Mouse (Mus musculus): Measurements from ENCODE around the gene Uba52. TPM values are rescaled to one million over a fixed set of nuclear protein-coding genes. Genes with fewer than 3 reads are reported as not detected.
A peak's percentile ranks its signal among the peaks of the same experiment; 100 is the strongest.

Uba52 gene
- polyA plus RNA-seq, 1 experiment: 835 TPM

- Histone ChIP-seq H3K36me3 (ENCODE audit: control insufficient read depth, insufficient read depth, low read length) (no peaks in the 10 kb centered on the region; the same call in 1 of the 2 replicates), H3K27me3 (replicated peaks; ENCODE audit: control insufficient read depth, insufficient read depth, low read length) (no peaks in the 10 kb centered on the region), H3K4me1 (ENCODE audit: control insufficient read depth, insufficient read depth, low read length) (peaks cover 17% of the 10 kb centered on the region), H3K27ac (ENCODE audit: insufficient read depth, low read depth, low read length) (peak overlapping the region; percentile 1; the same call in 1 of the 2 replicates), H3K4me3 (ENCODE audit: insufficient read depth, low read depth, low read length) (no peak overlapping the region)
- peak; percentile 76 for DNase-seq
- WGBS: 35% methylated on average over 16 of the region's 16 CpGs
- TF ChIP-seq CTCF (conservative IDR thresholded peaks at IDR 0.05; ENCODE audit: insufficient read depth, insufficient read length, low read depth, low read length) (no peak), POLR2A (IDR thresholded peaks at IDR 0.05; ENCODE audit: low read depth, low read length) (no peak)
Measured at GRCm38 (mm10) chr8:70504291-70504716, 6.3 kb downstream of the Uba52 start.

GRCm38 (mm10) chr8:70503062-70503750 lies 7.4 kb downstream of the Uba52 start:
- Histone ChIP-seq H3K4me3 (ENCODE audit: insufficient read depth, low read depth, low read length) (no peak overlapping the region), H3K4me1 (ENCODE audit: control insufficient read depth, insufficient read depth, low read length) (peaks cover 10% of the 10 kb centered on the region; the same call in 1 of the 2 replicates), H3K27ac (ENCODE audit: insufficient read depth, low read depth, low read length) (no peak overlapping the region), H3K27me3 (replicated peaks; ENCODE audit: control insufficient read depth, insufficient read depth, low read length) (no peaks in the 10 kb centered on the region), H3K36me3 (ENCODE audit: control insufficient read depth, insufficient read depth, low read length) (no peaks in the 10 kb centered on the region; the same call in 1 of the 2 replicates)
- peak; percentile 76 for DNase-seq
- TF ChIP-seq CTCF (conservative IDR thresholded peaks at IDR 0.05; ENCODE audit: insufficient read depth, insufficient read length, low read depth, low read length) (peak; percentile 67), POLR2A (IDR thresholded peaks at IDR 0.05; ENCODE audit: low read depth, low read length) (no peak)
- WGBS: 18% methylated on average over 46 of the region's 46 CpGs

- peaks cover 10% of the 10 kb centered on the region; the same call in 1 of the 2 replicates for H3K4me1 ChIP-seq (ENCODE audit: control insufficient read depth, insufficient read depth, low read length)
- 61% methylated on average over 12 of the region's 12 CpGs for WGBS
- H3K27ac ChIP-seq (ENCODE audit: insufficient read depth, low read depth, low read length): no peak overlapping the region
- H3K27me3 ChIP-seq (replicated peaks; ENCODE audit: control insufficient read depth, insufficient read depth, low read length): no peaks in the 10 kb centered on the region
- no peak overlapping the region for H3K4me3 ChIP-seq (ENCODE audit: insufficient read depth, low read depth, low read length)
- no peak for DNase-seq
- TF ChIP-seq POLR2A (IDR thresholded peaks at IDR 0.05; ENCODE audit: low read depth, low read length): no peak
- no peak for TF ChIP-seq CTCF (conservative IDR thresholded peaks at IDR 0.05; ENCODE audit: insufficient read depth, insufficient read length, low read depth, low read length)
- H3K36me3 ChIP-seq (ENCODE audit: control insufficient read depth, insufficient read depth, low read length): no peaks in the 10 kb centered on the region; the same call in 1 of the 2 replicates
Measured at GRCm38 (mm10) chr8:70502540-70502939, 8.1 kb downstream of the Uba52 start.

GRCm38 (mm10) chr8:70501820-70502529 lies 8.6 kb downstream of the Uba52 start:
- no peak for DNase-seq
- H3K27me3 ChIP-seq (replicated peaks; ENCODE audit: control insufficient read depth, insufficient read depth, low read length): no peaks in the 10 kb centered on the region
- H3K27ac ChIP-seq (ENCODE audit: insufficient read depth, low read depth, low read length): no peak overlapping the region
- 32% methylated on average over 23 of the region's 23 CpGs for WGBS
- peaks cover 10% of the 10 kb centered on the region; the same call in 1 of the 2 replicates for H3K4me1 ChIP-seq (ENCODE audit: control insufficient read depth, insufficient read depth, low read length)
- TF ChIP-seq POLR2A (IDR thresholded peaks at IDR 0.05; ENCODE audit: low read depth, low read length) (no peak), CTCF (conservative IDR thresholded peaks at IDR 0.05; ENCODE audit: insufficient read depth, insufficient read length, low read depth, low read length) (no peak)
- H3K4me3 ChIP-seq (ENCODE audit: insufficient read depth, low read depth, low read length): no peak overlapping the region
- no peaks in the 10 kb centered on the region for H3K36me3 ChIP-seq (ENCODE audit: control insufficient read depth, insufficient read depth, low read length)

- H3K27me3 ChIP-seq (replicated peaks; ENCODE audit: control insufficient read depth, insufficient read depth, low read length): no peaks in the 10 kb centered on the region
- H3K4me3 ChIP-seq (ENCODE audit: insufficient read depth, low read depth, low read length): no peak overlapping the region
- 13% methylated on average over 39 of the region's 39 CpGs for WGBS
- TF ChIP-seq CTCF (conservative IDR thresholded peaks at IDR 0.05; ENCODE audit: insufficient read depth, insufficient read length, low read depth, low read length) (no peak), POLR2A (IDR thresholded peaks at IDR 0.05; ENCODE audit: low read depth, low read length) (no peak)
- no peak overlapping the region for H3K27ac ChIP-seq (ENCODE audit: insufficient read depth, low read depth, low read length)
- DNase-seq: peak; percentile 51
- H3K4me1 ChIP-seq (ENCODE audit: control insufficient read depth, insufficient read depth, low read length): peaks cover 5% of the 10 kb centered on the region; the same call in 1 of the 2 replicates
- H3K36me3 ChIP-seq (ENCODE audit: control insufficient read depth, insufficient read depth, low read length): no peaks in the 10 kb centered on the region
Measured at GRCm38 (mm10) chr8:70500386-70501301, 10.0 kb downstream of the Uba52 start.

GRCm38 (mm10) chr8:70495771-70496062 lies 14.9 kb downstream of the Uba52 start:
- peaks cover 9% of the 10 kb centered on the region; the same call in 1 of the 2 replicates for H3K27me3 ChIP-seq (replicated peaks; ENCODE audit: control insufficient read depth, insufficient read depth, low read length)
- TF ChIP-seq POLR2A (IDR thresholded peaks at IDR 0.05; ENCODE audit: low read depth, low read length): no peak
- no peak for TF ChIP-seq CTCF (conservative IDR thresholded peaks at IDR 0.05; ENCODE audit: insufficient read depth, insufficient read length, low read depth, low read length)
- no peaks in the 10 kb centered on the region for H3K36me3 ChIP-seq (ENCODE audit: control insufficient read depth, insufficient read depth, low read length)
- H3K4me3 ChIP-seq (ENCODE audit: insufficient read depth, low read depth, low read length): no peak overlapping the region
- no peak for DNase-seq
- no peaks in the 10 kb centered on the region for H3K4me1 ChIP-seq (ENCODE audit: control insufficient read depth, insufficient read depth, low read length)
- H3K27ac ChIP-seq (ENCODE audit: insufficient read depth, low read depth, low read length): no peak overlapping the region
- WGBS: 25% methylated on average over 12 of the region's 12 CpGs

All from kidney, adult 2 months (tissue).